Mouse (Mus musculus) retina, postnatal 1 day (tissue): Measurements from ENCODE around the gene Gab2.

Experiments
- DNase-seq: peaks from one replicate; pipeline ENCODE4 v3.0.0-alpha.2; 2012

Gab2 gene

GRCm38 (mm10) chr7:97348836-97349235, 267.4 kb downstream of the Gab2 start:
- no peak for DNase-seq

GRCm38 (mm10) chr7:97349438-97349837, 268.1 kb downstream of the Gab2 start:
- no peak for DNase-seq

GRCm38 (mm10) chr7:97350891-97351290, 269.5 kb downstream of the Gab2 start:
- DNase-seq = no peak

- DNase-seq = no peak
Observed at GRCm38 (mm10) chr7:97351792-97352513, 270.6 kb downstream of the Gab2 start.

- no peak for DNase-seq
Observed at GRCm38 (mm10) chr7:97353356-97353755, 272.0 kb downstream of the Gab2 start.

- no peak for DNase-seq
Observed at GRCm38 (mm10) chr7:97355068-97355841, 273.9 kb downstream of the Gab2 start.

- DNase-seq = peak; percentile 17
Observed at GRCm38 (mm10) chr7:97356253-97356652, 274.9 kb downstream of the Gab2 start.

- no peak for DNase-seq
Observed at GRCm38 (mm10) chr7:97356875-97357276, 275.5 kb downstream of the Gab2 start.

GRCm38 (mm10) chr7:97357840-97358239, 276.5 kb downstream of the Gab2 start:
- no peak for DNase-seq

DNA sequence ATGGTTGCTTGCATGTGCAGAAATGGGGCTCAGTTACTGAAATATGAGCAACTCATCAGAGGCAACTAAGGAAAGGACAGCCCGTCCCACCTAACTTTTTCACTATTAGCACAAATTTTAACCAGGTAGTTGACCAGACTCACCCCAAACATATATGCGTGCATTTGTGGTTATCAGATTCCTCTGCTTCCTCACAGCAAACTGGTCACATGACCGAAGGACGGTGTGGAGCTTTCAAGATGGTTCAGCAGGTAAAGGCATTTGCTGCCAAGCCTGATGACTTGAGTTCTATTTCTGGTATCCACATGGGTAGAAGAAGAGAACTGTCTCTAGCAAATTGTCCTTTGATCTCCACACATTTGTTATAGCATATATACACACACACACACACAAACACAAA, 277.0 kb downstream of the Gab2 start:
- no peak for DNase-seq
